Mouse (Mus musculus) c-Kit-positive CD71-negative TER-119-negative erythroid progenitor cells, embryonic 14.5 days (primary cell): ENCODE data around the gene Spaca7.
"Not testable (repeated sequence)": the region's sequence is repeated elsewhere in the genome, so short reads cannot be mapped to it uniquely, and the experiment has no call there.

Source experiments
- DNase-seq: peaks from one replicate; pipeline ENCODE4 v3.0.0-alpha.2; 2013; ENCODE audit warnings: low read depth

Spaca7 gene

GRCm38 (mm10) chr8:12609752-12610449 lies 37.1 kb downstream of the Spaca7 start:
- DNase-seq: no peak

DNA sequence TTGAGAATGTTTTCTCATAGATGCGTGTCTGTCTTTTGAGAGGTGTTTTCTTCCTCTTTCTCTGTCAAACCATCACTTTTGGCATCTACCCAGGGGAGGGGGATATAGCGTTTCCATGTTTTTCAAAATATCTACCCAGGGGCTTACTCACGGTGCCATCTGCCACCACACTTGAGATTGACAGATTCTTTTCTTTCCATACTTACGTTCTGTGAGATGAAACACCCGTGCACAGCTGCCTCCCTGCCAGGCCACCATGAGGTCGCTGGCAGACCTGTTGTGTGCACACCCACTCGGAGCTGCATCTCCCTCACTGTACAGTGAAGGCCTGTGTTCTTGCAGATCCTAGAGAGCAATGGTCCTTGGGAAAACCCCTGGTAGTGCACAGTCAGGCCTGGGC lies 40.4 kb downstream of the Spaca7 start:
- DNase-seq: no peak

DNA sequence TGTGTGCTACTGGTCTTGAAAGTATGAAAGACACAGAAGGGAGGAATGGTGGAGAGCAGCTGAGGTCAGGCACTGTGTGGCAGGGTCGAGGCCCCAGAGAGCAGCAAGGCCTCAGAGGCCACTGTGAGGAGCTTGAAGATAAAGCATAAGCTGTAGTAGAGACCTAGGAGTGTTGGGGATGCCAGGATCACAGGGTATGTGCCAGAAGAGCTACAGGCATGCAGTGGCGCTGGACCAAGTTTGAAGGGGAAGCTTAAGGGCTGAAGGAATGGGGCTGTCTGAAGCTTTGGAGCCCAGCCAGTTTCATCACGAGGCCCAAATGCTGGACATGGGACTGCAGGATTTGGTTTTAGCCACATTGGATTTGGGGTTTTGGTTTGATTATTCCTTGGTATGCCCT lies 44.5 kb downstream of the Spaca7 start:
- not testable (repeated sequence) for DNase-seq

DNA sequence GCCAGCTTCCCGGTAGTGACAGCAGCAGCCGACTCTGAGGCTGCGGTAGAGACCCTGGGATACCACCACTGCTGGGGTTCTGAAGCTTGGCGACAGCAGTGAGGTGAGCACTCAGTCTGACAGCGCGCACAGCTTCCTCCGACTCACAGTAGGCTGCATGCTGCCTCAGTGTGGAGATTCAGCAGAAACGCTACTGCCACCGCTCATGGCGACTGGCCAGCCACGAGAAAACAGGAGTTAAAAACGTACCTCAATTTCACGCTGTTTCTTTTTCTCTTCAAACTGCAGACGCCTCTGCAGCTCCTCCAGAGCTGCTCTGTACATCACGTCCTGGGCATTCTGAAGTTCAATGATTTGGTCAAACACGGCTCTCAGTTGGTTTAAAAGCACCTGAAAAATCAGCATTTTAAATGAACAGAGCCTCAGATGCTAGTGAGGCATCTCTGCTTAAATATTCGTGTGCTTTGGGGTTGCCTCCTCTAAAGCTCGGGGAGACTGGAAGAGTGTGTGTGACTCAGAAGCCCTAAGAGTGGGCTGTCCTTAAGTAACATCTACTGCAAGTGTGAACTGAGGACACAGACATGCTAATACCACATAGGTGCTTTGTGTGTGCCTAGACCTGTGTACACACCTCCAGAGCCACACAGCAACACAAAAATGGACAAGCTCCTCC lies 48.9 kb downstream of the Spaca7 start:
- no peak for DNase-seq

GRCm38 (mm10) chr8:12625890-12626289 lies 53.1 kb downstream of the Spaca7 start:
- DNase-seq: no peak

- DNase-seq: no peak
Observed at GRCm38 (mm10) chr8:12629079-12629478, 56.2 kb downstream of the Spaca7 start.

DNA sequence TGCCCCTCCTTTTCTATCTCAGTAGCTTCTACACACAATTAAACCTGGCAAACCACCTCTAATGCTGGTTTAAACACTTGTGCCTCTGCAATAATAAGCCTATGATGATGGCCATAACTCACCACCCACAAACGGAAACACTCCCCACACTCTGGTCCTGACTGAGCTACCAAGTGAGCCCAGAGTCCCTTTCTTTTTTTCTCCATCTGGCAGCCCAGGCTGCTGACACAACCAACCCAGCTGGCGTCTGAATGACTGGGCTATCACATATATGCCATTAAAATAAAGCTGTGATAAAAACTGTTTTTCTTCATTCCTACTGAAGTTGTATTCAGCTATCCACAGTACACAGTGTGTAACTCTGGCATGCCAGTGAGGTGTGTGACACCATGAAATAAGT lies 62.5 kb downstream of the Spaca7 start:
- no peak for DNase-seq

DNA sequence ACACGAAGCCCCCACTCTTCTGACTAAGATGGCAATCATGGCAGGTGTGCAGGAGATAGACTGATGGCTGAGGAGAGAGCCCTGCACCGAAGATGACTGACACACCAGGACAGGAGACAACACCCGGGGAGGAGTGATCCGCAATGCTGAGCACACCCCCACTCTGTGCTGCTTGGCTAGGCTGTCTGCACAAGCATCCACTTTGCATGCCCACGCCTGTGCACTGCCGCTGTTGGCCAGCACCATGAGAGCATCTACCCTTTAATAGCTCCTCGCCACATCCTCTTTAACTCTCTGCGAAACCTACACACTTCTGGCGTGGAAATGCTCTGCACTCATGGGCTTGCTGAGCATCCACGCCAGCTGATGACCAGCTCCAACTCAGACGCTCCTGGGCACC lies 65.6 kb downstream of the Spaca7 start:
- DNase-seq: no peak

DNA sequence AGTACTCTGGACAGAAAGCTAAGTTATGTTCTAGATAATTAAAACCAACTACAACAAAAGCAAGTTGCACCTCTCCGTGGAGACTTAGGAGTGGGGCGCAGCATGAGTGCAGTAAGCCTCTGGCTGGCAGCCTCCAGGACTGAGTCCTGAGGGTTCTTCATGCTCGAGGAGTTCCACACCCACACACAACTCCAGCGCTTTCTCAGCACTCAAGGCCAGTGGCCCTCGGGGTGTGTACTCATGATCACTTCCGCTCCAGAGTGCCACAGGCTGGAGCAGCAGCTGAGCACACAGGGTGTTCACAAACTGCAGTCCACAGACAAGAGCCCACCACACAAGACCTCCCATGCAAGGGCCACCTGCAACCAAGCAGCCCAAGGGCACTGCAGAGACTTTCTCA lies 68.7 kb downstream of the Spaca7 start:
- DNase-seq: no peak

- DNase-seq: no peak
Observed at GRCm38 (mm10) chr8:12644341-12644740, 71.5 kb downstream of the Spaca7 start.

DNA sequence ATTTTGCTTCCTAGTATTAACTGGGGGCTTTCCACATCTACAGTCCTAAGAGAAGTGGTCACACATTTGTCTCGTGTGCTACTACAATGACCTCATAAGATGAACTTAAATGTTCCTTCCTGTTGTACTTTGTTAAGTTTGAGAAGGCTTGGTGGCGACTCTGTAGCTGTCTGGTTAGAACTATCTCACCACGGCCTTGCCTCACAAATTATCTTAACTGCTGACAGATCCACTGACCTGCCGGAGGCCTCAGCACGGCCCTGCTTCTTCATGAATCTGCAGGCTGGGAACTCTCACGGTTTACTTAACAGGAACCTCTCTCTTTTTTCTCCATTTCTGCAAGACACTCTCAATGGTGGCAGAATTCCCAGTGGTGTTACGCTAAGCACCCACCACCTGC lies 72.1 kb downstream of the Spaca7 start:
- no peak for DNase-seq

DNA sequence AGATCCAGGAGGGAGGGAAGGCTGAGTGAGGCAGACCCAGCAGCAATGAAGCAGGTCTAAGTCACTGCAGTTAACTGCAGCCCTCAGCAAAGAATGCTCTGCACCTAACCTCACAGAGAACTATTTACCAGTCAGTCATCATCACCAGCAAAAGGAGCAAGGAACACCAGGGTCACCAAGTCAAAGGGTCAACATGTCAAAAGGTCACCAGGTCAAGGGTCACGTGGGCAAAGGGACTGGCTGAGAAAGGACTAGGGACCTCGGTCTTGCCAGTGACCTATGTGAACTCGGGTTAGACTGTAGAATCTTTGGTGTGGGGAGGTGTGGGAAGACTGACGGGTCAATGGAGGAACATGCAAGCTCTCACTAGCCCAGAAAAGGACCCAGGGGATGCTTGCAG lies 73.7 kb downstream of the Spaca7 start:
- DNase-seq: no peak

- DNase-seq: no peak
Observed at GRCm38 (mm10) chr8:12648951-12649350, 76.1 kb downstream of the Spaca7 start.
